Mouse (Mus musculus) kidney, postnatal 10 days (tissue): ENCODE measurements around the gene Fam131b.
A peak's percentile ranks its signal among the peaks of the same experiment; 100 is the strongest.

Experiments used
- DNase-seq: peaks from one replicate; pipeline ENCODE4 v3.0.0; 2021; ENCODE audit warnings: mixed read lengths

Fam131b gene

DNA sequence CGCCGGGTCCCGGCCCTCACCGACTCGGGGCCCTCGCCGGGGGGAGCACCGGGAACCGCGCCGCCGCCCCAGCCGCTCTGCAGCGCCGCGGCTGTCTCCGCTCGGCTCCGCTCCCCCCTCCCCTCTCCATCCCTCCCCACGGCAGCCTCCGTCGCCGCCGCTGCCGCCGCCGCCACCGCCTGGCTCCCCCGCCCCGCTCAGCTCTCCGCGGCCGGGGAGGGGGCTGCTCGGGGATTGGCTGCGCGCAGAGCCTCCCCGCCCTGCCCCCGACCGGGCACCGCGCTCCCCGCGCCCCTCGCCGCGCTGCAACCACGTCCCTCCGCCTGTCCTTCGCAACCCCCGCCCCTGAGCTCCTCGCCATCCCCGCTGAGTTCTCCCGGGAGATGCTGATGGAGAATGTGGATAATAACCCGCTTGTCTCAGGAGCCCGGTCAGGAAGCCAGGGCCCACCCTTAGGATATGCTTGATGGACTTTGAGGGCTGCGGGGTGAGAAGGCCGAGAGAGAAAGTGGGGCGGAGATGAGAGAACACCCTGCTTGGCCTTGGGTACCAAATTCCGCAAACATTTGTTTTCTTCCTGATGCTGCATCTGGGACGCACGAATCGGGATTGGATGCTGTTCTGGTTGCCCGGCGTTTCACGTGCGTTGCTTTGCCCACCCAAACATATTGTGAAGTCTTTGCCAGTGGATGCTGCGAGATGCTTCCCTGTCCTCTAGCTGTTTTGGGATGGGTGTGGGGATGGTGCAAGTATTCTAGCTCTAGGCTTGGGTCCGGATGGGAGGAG, at the start of gene Fam131b:
Gene Fam131b, minus strand, starts transcription at position 162 of the 786 bp plus-strand sequence.
- peak; percentile 44 for DNase-seq

DNA sequence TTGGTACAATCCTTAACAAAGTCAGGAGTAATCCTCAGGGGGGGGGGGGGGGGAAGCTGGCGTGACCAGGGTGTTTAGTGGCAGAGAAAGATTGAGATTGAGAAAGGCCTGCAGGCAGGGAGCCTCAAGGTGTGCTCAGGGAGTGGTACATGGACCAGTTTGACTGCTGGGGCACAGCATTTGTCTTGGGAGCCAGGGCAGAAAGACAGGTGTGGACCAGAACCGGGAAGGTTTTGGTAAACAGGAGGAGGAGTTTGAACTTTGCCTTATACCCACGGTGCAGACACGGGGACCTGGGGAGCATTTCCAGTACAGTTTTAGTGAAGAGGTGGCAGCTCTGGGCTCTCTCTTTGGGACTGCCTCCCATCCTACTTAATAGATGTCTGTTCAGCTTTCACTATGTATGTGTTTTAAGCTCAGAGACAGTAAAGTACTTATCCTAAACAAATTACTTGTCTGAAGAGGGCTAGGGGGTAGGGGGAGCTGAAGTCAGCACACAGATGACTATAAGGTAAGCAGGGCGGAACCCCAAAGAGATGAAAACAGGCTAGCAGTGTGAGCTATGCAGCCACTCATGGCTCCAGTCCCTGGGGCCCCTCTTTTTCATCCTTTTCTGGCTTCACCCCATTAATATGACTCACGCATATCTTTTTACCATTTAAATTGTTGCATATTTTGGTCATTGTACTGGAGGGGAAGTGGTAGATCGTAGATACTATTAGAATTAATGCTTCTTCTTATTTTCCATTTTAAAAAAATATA, 49.4 kb upstream of the Fam131b start:
- DNase-seq: no peak

- DNase-seq: peak; percentile 82
Measured at GRCm38 (mm10) chr6:42372816-42373547, 48.5 kb upstream of the Fam131b start, which contains the start of gene Epha1. Gene Epha1, minus strand, starts transcription at chr6:42373268.

DNA sequence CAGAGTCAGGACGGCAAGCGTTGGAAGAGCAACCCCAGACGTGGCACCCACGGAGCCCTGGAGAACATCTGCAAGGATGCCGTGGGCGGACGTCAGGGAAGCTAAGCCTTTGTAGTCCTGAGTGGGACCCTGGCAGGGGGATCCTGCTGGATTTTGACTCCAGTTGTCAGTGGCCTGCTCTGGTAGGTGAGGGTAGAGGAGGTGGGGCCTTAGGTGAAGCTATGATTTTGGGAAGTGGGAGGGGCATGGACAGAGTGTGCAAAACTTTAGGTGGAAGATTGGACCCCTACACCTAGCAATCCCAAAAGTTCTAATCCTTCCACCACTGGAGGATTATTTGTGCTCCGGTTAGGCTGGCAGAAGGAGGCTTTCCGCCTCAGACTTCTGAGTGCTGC, 48.0 kb upstream of the Fam131b start:
- no peak for DNase-seq

- no peak for DNase-seq
Measured at GRCm38 (mm10) chr6:42372001-42372400, 47.6 kb upstream of the Fam131b start.

DNA sequence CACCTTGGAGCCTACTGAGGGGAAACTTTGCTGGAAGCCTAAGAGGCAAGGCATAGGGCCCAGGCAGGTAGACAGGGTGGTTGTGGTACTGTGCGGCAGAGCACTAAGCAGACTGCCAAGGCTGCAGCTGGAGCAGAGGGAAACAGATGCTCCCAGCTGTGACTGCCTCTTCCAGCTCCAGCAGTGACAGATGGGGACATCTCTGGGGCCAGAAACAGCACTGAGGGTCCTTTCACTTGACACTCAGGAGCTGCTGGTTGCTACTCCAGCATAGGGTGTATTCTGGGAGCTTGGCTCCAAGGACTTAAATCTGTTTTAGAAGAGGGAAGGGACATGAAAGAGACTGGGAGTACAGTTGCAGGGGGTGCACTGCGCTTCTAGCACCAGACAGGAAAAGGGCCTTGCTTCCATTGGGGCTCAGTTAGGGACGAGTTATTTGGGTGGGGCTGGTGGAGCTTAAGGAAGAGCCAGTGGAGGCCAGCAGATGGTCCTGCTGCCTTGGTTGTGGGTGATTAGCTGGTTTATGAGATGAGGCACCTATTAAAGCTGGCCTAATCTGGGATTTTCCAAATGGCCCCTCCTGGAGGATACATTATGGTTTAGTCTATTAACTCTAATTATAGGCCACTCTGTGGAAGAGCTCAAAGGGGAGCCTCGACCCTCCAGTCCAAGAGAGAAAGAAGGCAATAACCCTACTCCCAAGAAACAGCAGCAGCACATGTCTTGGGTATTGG, 46.4 kb upstream of the Fam131b start:
- DNase-seq: peak; percentile 68

GRCm38 (mm10) chr6:42369870-42370269, 45.4 kb upstream of the Fam131b start:
- DNase-seq: no peak

DNA sequence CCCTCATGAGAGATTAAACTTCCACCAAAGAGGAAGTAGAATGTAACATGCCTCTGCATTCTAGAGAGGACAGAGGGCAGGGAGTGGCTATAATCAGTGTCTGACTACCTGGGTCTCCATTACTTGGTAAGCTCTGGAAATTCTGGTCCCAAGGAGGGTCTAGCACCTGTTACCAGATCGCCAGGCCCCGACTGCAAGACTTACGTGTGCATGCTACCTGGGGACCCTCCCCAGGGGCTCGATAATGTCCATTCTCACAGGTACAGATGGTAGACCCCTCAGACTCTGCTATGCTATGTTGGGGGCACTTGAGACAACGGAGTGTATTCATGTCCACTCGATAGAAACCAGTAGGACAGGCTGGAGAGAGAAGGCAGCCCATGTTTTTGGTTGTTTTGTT, 40.8 kb upstream of the Fam131b start:
- DNase-seq: no peak

DNA sequence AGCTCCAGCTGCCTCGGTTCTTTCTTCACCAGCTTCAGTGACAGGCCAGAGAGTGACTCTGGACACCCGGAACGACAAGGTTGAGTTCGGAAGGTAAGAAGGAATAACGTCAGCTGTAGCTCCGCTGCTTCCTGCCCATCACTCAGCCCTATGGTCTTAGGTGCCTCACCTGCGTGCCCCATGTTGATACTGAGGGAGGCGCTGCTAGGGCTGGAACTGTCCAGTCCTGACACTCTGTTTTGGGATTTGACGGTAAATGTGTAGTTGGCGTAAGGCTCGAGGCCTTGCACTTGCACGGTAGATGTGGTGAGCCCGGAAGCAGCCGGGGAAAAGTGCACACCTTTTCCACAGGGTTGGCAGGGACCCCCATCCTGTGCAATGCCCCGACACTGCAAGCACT, 40.2 kb upstream of the Fam131b start:
- DNase-seq: no peak

- DNase-seq: no peak
Measured at GRCm38 (mm10) chr6:42364066-42364465, 39.6 kb upstream of the Fam131b start.

GRCm38 (mm10) chr6:42362974-42363373, 38.5 kb upstream of the Fam131b start:
- no peak for DNase-seq

DNA sequence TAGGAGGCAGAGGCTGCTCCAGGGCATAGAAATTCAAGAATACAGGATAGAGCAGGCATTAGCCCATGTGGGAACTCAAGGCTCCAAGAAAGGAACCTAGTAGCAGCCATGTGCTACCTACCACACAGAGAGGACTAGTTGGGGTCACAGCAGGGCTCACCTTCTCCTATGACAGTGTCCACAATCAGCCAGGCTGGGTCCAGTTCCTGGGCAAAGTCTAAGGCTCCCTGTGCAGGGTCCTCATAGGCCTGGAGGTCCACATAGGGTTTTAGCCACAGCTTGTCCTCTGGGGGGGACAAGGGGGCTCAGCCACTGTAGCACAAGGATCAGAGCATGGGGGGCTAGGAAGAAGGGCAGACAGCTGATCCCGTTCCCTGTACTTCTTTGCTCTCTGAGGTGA, 38.1 kb upstream of the Fam131b start:
- DNase-seq: no peak

GRCm38 (mm10) chr6:42362074-42362473, 37.6 kb upstream of the Fam131b start:
- DNase-seq: no peak

DNA sequence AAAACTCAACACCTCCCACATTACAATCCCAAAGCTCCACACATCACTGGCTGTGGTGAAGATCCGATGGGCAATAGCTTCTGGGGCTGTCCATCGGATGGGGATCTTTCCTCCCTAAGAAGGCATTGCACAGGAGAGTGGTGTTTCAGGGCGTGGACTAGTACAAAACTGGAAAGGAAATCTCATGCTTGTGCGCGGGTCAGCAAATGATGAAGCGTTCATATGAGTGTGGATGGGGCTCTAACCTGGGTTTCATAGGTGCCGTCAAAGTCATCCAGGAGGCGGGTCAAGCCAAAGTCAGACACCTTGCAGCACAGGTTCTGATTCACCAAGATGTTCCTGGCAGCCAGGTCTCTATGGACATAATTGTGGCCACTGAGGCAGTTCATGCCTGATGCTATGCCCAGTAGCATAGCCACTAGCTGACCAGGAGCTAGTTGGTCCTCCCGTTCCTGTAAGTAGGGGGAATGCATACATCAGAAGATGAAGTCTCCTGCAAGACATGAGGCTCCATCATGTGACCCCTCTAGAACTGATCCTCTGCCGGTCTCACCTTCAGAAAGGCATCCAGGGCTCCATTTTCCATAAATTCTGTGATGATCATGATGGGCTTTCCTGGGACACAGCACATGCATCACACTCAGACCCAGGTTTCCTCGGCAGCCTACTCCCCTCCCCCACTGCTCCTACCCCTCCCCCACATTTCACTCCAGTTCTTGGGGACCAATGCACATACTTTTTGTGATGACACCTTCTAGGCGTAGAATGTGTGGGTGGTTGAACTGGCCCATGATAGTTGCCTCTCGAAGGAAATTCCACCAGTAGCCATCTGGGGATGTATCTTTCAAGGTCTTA, 36.8 kb upstream of the Fam131b start:
- no peak for DNase-seq

GRCm38 (mm10) chr6:42360231-42360840, 35.9 kb upstream of the Fam131b start:
- DNase-seq: no peak

- DNase-seq: no peak
Measured at GRCm38 (mm10) chr6:42359364-42360147, 35.1 kb upstream of the Fam131b start.

- DNase-seq: no peak
Measured at GRCm38 (mm10) chr6:42358901-42359300, 34.5 kb upstream of the Fam131b start.

- DNase-seq: no peak
Measured at GRCm38 (mm10) chr6:42357901-42358300, 33.5 kb upstream of the Fam131b start.

DNA sequence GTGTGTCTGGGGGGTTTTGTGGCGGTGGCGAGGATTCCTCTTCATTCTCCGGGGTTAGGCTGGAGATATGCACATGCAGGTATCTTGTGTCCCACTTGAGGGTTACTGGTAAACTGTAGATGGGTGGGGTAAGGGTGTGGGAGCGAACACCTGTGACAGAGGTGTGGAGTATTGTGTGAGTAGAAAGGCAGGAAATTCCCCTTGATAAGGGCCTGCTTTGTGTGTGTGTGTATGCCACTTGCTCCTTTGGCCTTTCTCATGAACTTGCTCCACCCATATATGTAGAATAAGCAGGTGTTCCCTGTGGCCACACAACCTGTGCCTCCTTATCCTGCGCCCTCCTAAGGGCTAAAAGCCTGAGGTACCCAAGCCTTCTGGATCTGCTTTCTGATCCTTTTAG, 32.5 kb upstream of the Fam131b start:
- no peak for DNase-seq
